Mouse (Mus musculus): ENCODE measurements around the gene Elmo1. TPM values are rescaled to one million over a fixed set of nuclear protein-coding genes. Genes with fewer than 3 reads are reported as not detected.

Elmo1 gene
- polyA plus RNA-seq, 1 experiment from 2014 or later, result 38.3 TPM

- Histone ChIP-seq H3K4me1 (ENCODE audit: control insufficient read depth, insufficient read depth, low read length) (no peaks in the 10 kb centered on the region), H3K9me3 (ENCODE audit: control insufficient read depth, low read length) (no peaks in the 10 kb centered on the region), H3K9ac (replicated peaks; ENCODE audit: low read length) (no peak overlapping the region), H3K4me3 (replicated peaks; ENCODE audit: low read depth, low read length) (no peak overlapping the region), H3K27me3 (ENCODE audit: control insufficient read depth, insufficient read depth, low read length) (no peaks in the 10 kb centered on the region), H3K4me2 (ENCODE audit: low read length) (no peak overlapping the region), H3K36me3 (ENCODE audit: control insufficient read depth, insufficient read depth, low read length) (no peaks in the 10 kb centered on the region), H3K27ac (replicated peaks; ENCODE audit: low read depth, low read length) (no peak overlapping the region)
- ATAC-seq (ENCODE audit: low FRiP score, low TSS enrichment), result no peak
- WGBS, result 54% methylated on average over 3 of the region's 3 CpGs
- no peak for DNase-seq
These were observed 84.4 kb downstream of the Elmo1 start for GRCm38 (mm10) chr13:20174655-20175280.

GRCm38 (mm10) chr13:20180738-20181137 is 90.3 kb downstream of the Elmo1 start:
- H3K9me3 ChIP-seq (ENCODE audit: control insufficient read depth, low read length), result no peaks in the 10 kb centered on the region
- WGBS, result 89% methylated on average over 5 of the region's 5 CpGs
- no peak overlapping the region for H3K4me3 ChIP-seq (replicated peaks; ENCODE audit: low read depth, low read length)
- no peak for ATAC-seq (ENCODE audit: low FRiP score, low TSS enrichment)
- H3K4me2 ChIP-seq (ENCODE audit: low read length), result no peak overlapping the region
- DNase-seq, result no peak
- H3K4me1 ChIP-seq (ENCODE audit: control insufficient read depth, insufficient read depth, low read length), result 0 out of 2 replicates have a peak, but pooled peaks cover 10% of the 10 kb centered on the region
- no peak overlapping the region for H3K9ac ChIP-seq (replicated peaks; ENCODE audit: low read length)
- H3K27ac ChIP-seq (replicated peaks; ENCODE audit: low read depth, low read length), result no peak overlapping the region
- H3K36me3 ChIP-seq (ENCODE audit: control insufficient read depth, insufficient read depth, low read length), result no peaks in the 10 kb centered on the region
- H3K27me3 ChIP-seq (ENCODE audit: control insufficient read depth, insufficient read depth, low read length), result no peaks in the 10 kb centered on the region

GRCm38 (mm10) chr13:20181321-20181720 is 90.9 kb downstream of the Elmo1 start:
- no peak for DNase-seq
- no peaks in the 10 kb centered on the region for H3K9me3 ChIP-seq (ENCODE audit: control insufficient read depth, low read length)
- H3K4me1 ChIP-seq (ENCODE audit: control insufficient read depth, insufficient read depth, low read length), result 0 out of 2 replicates have a peak, but pooled peaks cover 10% of the 10 kb centered on the region
- H3K9ac ChIP-seq (replicated peaks; ENCODE audit: low read length), result no peak overlapping the region
- no peak overlapping the region for H3K4me3 ChIP-seq (replicated peaks; ENCODE audit: low read depth, low read length)
- no peaks in the 10 kb centered on the region for H3K36me3 ChIP-seq (ENCODE audit: control insufficient read depth, insufficient read depth, low read length)
- no peak for ATAC-seq (ENCODE audit: low FRiP score, low TSS enrichment)
- H3K27ac ChIP-seq (replicated peaks; ENCODE audit: low read depth, low read length), result no peak overlapping the region
- H3K4me2 ChIP-seq (ENCODE audit: low read length), result no peak overlapping the region
- 90% methylated on average over 4 of the region's 4 CpGs for WGBS
- no peaks in the 10 kb centered on the region for H3K27me3 ChIP-seq (ENCODE audit: control insufficient read depth, insufficient read depth, low read length)

GRCm38 (mm10) chr13:20182239-20182825 is 91.9 kb downstream of the Elmo1 start:
- ATAC-seq (ENCODE audit: low FRiP score, low TSS enrichment), result no peak

GRCm38 (mm10) chr13:20183512-20184238 is 93.3 kb downstream of the Elmo1 start:
- 0 out of 2 replicates have a peak overlapping the region, but pooled peaks have one; percentile 12 for H3K4me2 ChIP-seq (ENCODE audit: low read length)
- ATAC-seq (ENCODE audit: low FRiP score, low TSS enrichment) (peak; percentile 49; the same call in 1 of the 2 replicates), DNase-seq (peak; percentile 62)
- no peaks in the 10 kb centered on the region for H3K9me3 ChIP-seq (ENCODE audit: control insufficient read depth, low read length)
- H3K36me3 ChIP-seq (ENCODE audit: control insufficient read depth, insufficient read depth, low read length), result no peaks in the 10 kb centered on the region
- H3K9ac ChIP-seq (replicated peaks; ENCODE audit: low read length), result no peak overlapping the region
- H3K27ac ChIP-seq (replicated peaks; ENCODE audit: low read depth, low read length), result peak overlapping the region; percentile 47
- H3K4me1 ChIP-seq (ENCODE audit: control insufficient read depth, insufficient read depth, low read length), result 0 out of 2 replicates have a peak, but pooled peaks cover 10% of the 10 kb centered on the region
- no peaks in the 10 kb centered on the region for H3K27me3 ChIP-seq (ENCODE audit: control insufficient read depth, insufficient read depth, low read length)
- whole genome bisulfite sequencing, result 14% methylated on average over 9 of the region's 9 CpGs
- no peak overlapping the region for H3K4me3 ChIP-seq (replicated peaks; ENCODE audit: low read depth, low read length)

More at GRCm38 (mm10) chr13:20182239-20182825, 91.9 kb downstream of the Elmo1 start:
- H3K4me3 ChIP-seq (replicated peaks; ENCODE audit: low read depth, low read length), result no peak overlapping the region
- 47% methylated on average over 6 of the region's 6 CpGs for WGBS
- H3K9ac ChIP-seq (replicated peaks; ENCODE audit: low read length), result no peak overlapping the region
- H3K9me3 ChIP-seq (ENCODE audit: control insufficient read depth, low read length), result no peaks in the 10 kb centered on the region
- H3K36me3 ChIP-seq (ENCODE audit: control insufficient read depth, insufficient read depth, low read length), result no peaks in the 10 kb centered on the region
- peak; percentile 53 for DNase-seq
- H3K4me1 ChIP-seq (ENCODE audit: control insufficient read depth, insufficient read depth, low read length), result 0 out of 2 replicates have a peak, but pooled peaks cover 10% of the 10 kb centered on the region
- no peak overlapping the region for H3K4me2 ChIP-seq (ENCODE audit: low read length)
- H3K27me3 ChIP-seq (ENCODE audit: control insufficient read depth, insufficient read depth, low read length), result no peaks in the 10 kb centered on the region
- no peak overlapping the region for H3K27ac ChIP-seq (replicated peaks; ENCODE audit: low read depth, low read length)

GRCm38 (mm10) chr13:20184239-20185033 is 94.0 kb downstream of the Elmo1 start:
- H3K27ac ChIP-seq (replicated peaks; ENCODE audit: low read depth, low read length), result no peak overlapping the region
- ATAC-seq (ENCODE audit: low FRiP score, low TSS enrichment) (no peak), DNase-seq (no peak)
- H3K27me3 ChIP-seq (ENCODE audit: control insufficient read depth, insufficient read depth, low read length), result no peaks in the 10 kb centered on the region
- 0 out of 2 replicates have a peak, but pooled peaks cover 10% of the 10 kb centered on the region for H3K4me1 ChIP-seq (ENCODE audit: control insufficient read depth, insufficient read depth, low read length)
- no peak overlapping the region for H3K9ac ChIP-seq (replicated peaks; ENCODE audit: low read length)
- no peak overlapping the region for H3K4me2 ChIP-seq (ENCODE audit: low read length)
- no peaks in the 10 kb centered on the region for H3K36me3 ChIP-seq (ENCODE audit: control insufficient read depth, insufficient read depth, low read length)
- H3K4me3 ChIP-seq (replicated peaks; ENCODE audit: low read depth, low read length), result no peak overlapping the region
- 65% methylated on average over 13 of the region's 13 CpGs for WGBS
- H3K9me3 ChIP-seq (ENCODE audit: control insufficient read depth, low read length), result no peaks in the 10 kb centered on the region

GRCm38 (mm10) chr13:20185034-20185846 is 94.8 kb downstream of the Elmo1 start:
- Histone ChIP-seq H3K4me1 (ENCODE audit: control insufficient read depth, insufficient read depth, low read length) (0 out of 2 replicates have a peak, but pooled peaks cover 10% of the 10 kb centered on the region), H3K9me3 (ENCODE audit: control insufficient read depth, low read length) (no peaks in the 10 kb centered on the region), H3K27me3 (ENCODE audit: control insufficient read depth, insufficient read depth, low read length) (no peaks in the 10 kb centered on the region), H3K4me3 (replicated peaks; ENCODE audit: low read depth, low read length) (no peak overlapping the region), H3K9ac (replicated peaks; ENCODE audit: low read length) (no peak overlapping the region), H3K4me2 (ENCODE audit: low read length) (no peak overlapping the region), H3K36me3 (ENCODE audit: control insufficient read depth, insufficient read depth, low read length) (no peaks in the 10 kb centered on the region), H3K27ac (replicated peaks; ENCODE audit: low read depth, low read length) (no peak overlapping the region)
- no peak for ATAC-seq (ENCODE audit: low FRiP score, low TSS enrichment)
- no peak for DNase-seq
- WGBS, result 95% methylated on average over 20 of the region's 20 CpGs

- Histone ChIP-seq H3K36me3 (ENCODE audit: control insufficient read depth, insufficient read depth, low read length) (no peaks in the 10 kb centered on the region), H3K27ac (replicated peaks; ENCODE audit: low read depth, low read length) (no peak overlapping the region), H3K9me3 (ENCODE audit: control insufficient read depth, low read length) (no peaks in the 10 kb centered on the region), H3K27me3 (ENCODE audit: control insufficient read depth, insufficient read depth, low read length) (no peaks in the 10 kb centered on the region), H3K9ac (replicated peaks; ENCODE audit: low read length) (no peak overlapping the region), H3K4me3 (replicated peaks; ENCODE audit: low read depth, low read length) (no peak overlapping the region), H3K4me1 (ENCODE audit: control insufficient read depth, insufficient read depth, low read length) (0 out of 2 replicates have a peak, but pooled peaks cover 10% of the 10 kb centered on the region), H3K4me2 (ENCODE audit: low read length) (no peak overlapping the region)
- 77% methylated on average over 4 of the region's 4 CpGs for WGBS
- ATAC-seq (ENCODE audit: low FRiP score, low TSS enrichment), result no peak
- no peak for DNase-seq
These were observed 95.4 kb downstream of the Elmo1 start for GRCm38 (mm10) chr13:20185847-20186213.
